Mouse (Mus musculus): ENCODE results near the gene Grin2a. TPM values are rescaled to one million over a fixed set of nuclear protein-coding genes. Genes with fewer than 3 reads are reported as not detected.

Gene Grin2a
- under 1 TPM; 0.26 to 0.27 TPM for total RNA-seq (2021)
- long read RNA-seq, experiment 1, result 0 reads
- long read RNA-seq, experiment 2, result 0 reads

DNA sequence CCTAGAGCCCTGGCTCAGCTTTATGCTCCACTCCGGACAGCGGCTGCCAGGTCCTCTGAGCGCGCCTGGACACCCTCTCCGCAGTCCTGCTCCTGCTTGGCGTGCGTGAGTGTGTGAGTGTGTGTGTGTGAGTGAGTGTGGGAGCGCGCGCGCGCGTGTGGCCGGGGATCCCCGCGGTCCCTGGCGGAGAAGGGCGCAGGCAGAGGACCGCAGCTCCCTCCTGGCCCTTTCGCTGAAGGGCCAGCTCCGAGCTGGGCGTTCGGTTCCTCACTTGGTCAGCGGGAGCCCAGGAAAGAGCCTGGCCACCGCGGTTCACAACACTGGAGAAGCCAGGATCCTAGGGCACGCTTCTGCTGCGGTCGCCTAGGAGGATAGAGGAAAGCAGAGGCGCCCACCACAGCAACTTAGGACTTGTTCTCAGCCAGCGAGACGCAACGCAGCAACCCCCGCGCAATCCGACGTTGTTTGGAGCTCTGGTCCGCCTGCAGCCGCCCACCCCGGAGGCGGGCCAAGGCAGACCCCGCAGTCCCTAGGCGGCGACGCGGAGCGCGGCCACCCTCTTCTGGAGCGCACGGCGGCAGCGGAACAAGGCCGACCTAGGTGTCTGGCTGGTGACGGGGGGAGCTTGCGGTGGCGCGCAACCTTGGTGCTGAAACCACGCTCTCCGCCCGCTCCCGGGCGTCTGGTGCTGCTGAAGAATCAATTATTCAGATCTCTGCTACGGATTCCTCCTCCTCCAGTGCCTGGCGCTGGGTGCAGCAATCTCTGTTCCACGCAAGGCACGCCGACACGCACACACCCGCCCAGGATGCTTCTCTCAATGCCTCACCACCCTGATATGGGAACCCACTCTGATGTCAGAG lies at the start of gene Grin2a:
TSS of gene Grin2a (minus strand) at position 610 of the 863 bp plus-strand sequence.
- DNase-seq, result no peak

DNA sequence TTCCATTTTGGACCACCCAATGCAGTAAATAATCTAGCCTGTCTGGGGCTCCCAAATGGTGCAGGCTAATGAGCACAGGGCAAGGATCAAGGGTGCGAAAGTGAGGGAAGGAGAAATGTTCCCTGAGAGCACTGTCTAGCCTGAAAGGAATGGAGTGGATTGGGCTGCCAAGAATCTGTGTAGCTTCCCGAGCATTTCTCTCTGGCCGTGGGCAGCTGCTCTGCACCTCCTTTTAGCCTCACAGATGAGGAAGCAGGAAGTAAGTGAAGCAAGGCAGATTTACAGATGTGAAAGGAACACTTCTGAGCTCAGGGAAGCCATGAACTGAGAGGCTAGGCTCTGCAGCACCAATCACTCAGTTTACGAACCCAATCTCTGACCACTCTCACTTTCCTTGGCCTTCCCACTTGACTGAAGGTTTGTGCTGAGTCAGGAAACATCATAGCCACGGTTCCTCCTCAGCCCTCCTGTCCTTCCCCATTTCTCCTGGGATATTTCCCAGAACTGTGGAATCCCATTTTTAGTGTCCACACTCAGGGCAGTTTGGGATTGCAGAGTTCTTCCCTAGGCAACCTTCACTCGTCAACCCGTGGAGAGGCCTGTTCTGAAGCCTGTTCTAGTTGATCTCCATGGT lies 40.3 kb upstream of the Grin2a start:
- no peak for DNase-seq

GRCm38 (mm10) chr16:10033416-10033979 lies 38.1 kb upstream of the Grin2a start:
- no peak for DNase-seq

- no peak for DNase-seq
Observed at GRCm38 (mm10) chr16:10031891-10032290, 36.5 kb upstream of the Grin2a start.

DNA sequence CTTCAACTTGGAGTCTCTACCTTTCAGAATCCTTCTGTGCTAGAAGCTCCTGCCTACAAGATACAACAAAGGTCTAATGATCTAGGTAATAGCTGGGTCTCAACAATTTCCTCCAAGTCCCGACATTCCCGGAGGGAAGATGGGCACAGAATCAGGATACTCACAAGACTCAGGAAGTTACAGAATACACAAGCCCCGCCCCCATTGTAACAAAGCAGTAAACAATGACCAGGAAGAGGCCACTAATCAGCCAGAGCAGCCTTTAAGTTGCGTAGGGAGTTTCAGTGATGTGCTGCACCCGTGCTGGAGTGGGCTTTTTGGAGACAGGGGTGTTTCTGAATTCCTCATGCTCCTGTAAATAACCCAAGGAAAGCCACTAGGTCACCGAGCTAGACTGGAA lies 31.4 kb upstream of the Grin2a start:
- no peak for DNase-seq

GRCm38 (mm10) chr16:10009743-10010142 lies 14.4 kb upstream of the Grin2a start:
- DNase-seq, result no peak

- DNase-seq, result no peak
Observed at GRCm38 (mm10) chr16:10005606-10006005, 10.2 kb upstream of the Grin2a start.

GRCm38 (mm10) chr16:10004096-10004495 lies 8.7 kb upstream of the Grin2a start:
- no peak for DNase-seq

DNA sequence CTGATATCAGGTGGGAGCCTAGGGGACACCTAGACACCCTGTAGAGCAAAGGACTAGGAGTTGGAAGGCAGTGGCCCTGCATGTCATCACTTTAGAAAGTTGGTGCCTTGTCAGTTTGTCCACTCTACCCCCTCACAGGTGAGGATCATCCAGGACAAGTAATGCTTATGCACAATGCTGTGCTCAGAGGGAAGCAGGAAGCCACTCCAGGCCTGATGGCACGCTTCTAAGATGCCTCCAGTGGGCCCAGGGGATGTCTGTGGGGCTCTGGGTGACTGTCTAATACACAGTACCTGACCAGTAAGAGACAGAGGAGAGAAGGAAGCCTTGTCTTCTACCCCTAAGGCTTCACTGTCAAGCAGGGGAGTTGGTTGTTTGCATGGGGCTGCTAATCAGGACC lies 7.6 kb upstream of the Grin2a start:
- DNase-seq, result no peak

GRCm38 (mm10) chr16:10001601-10002000 lies 6.2 kb upstream of the Grin2a start:
- no peak for DNase-seq

DNA sequence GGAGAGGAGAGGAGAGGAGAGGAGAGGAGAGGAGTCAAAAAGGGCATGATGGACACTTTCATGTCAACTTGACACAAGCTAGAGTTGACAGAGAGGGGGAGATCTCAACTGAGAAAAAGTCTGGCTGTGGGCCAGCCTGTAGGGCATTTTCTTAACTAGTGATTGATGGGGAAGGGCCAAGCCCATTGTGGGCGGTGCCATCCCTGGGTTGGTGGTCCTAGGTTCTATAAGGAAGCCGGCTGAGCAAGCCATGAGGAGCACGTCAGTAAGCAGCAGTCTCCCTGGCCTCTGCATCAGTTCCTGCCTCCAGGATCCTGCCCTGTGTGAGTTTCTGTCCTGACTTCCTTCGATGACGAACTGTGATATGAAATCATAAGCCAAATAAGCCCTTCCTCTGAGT lies 4.6 kb upstream of the Grin2a start:
- no peak for DNase-seq

DNA sequence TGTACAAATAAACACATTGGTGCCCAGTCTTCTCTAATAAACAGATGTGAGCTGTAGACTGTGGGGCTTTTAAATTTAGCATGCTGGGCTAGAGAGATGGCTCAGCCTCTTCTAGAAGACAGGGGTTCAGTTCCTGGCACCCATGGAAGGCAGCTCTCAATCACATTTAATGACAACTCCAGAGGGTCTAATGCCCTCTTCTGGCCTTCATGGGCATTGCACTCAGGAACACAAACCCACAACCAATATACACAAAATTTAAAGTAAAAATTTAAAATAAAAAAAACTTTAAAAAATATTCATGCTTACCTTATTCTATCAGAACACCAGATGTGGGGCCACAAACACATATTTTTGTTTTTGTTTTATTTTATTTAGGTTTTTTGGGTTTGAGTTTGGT lies 2.6 kb upstream of the Grin2a start:
- no peak for DNase-seq

GRCm38 (mm10) chr16:9995814-9996210 lies 452 bp upstream of the Grin2a start:
- no peak for DNase-seq

- DNase-seq, result peak; percentile 11
Observed at GRCm38 (mm10) chr16:9994041-9994950, 1.1 kb downstream of the Grin2a start.

GRCm38 (mm10) chr16:9993255-9994040 lies 1.9 kb downstream of the Grin2a start:
- peak; percentile 57 for DNase-seq

- DNase-seq, result peak; percentile 8
Observed at GRCm38 (mm10) chr16:9992773-9993221, 2.6 kb downstream of the Grin2a start.

DNA sequence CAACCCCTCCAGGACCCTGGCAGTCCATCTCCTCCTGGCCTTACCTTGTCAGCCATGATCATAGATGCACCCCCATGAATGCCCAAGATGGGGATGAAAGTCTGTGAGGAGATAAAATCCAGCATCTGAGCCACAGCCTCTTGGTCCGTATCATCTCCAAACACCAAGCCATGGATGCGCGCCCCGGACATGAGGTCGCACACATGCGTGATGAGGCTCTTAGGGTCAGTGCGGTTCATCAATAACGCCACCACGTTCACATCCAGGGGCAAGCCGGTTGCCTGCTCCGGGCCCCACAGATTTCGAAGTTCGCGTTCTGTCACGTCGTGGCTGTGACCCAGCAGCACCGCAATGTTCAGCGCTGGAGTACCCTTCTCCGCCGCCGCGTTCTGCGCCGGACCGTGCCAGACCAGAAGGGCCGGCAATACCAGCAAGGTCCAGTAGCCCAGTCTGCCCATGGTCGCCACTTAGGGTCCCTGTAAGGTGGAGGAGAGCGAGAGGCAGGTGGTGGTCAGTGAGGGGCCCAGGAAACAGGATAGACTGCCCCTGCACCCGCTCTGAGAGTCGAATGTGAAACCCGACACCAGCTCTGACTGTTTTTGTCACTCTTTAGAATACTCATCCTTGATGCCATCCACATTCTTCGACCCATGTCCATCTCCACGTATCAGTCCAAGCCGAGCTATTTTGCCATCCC lies 3.1 kb downstream of the Grin2a start:
- DNase-seq, result no peak

GRCm38 (mm10) chr16:9985041-9985440 lies 10.3 kb downstream of the Grin2a start:
- no peak for DNase-seq

DNA sequence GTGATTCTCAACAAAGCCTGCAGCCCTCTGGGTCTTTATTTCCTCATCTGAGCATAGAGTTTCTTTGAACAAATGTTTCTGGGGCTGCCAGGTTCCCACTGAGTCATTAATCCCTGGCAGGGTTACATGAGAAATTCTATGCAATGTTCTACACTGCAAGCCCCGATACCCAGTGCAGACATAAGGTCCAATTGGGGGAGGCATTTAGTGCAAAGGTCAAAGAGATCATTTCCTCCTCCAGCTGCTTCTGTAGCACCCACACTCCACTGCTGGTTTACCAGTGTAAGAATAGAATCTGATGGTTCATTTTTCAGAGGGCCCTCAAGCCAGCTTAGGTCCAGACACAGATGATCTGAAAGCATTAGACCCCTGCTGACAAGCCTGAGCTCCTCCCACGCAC lies 14.7 kb downstream of the Grin2a start:
- DNase-seq, result no peak

GRCm38 (mm10) chr16:9978173-9978572 lies 17.2 kb downstream of the Grin2a start:
- no peak for DNase-seq

GRCm38 (mm10) chr16:9972705-9973104 lies 22.7 kb downstream of the Grin2a start:
- no peak for DNase-seq

Measured in gastrocnemius, postnatal 10 days (tissue).